Mouse (Mus musculus) liver, embryonic 11.5 days (tissue): ENCODE measurements around the gene Hk2. TPM values are rescaled to one million over a fixed set of nuclear protein-coding genes. Genes with fewer than 3 reads are reported as not detected.
A peak's percentile ranks its signal among the peaks of the same experiment; 100 is the strongest.

Experiments used
- ATAC-seq: fragments of 200-750 bp; cut with Nextera tagmentation; replicated peaks from 2 replicates; pipeline ENCODE4 v1.8.0; 2017; ENCODE audit warnings: moderate number of reproducible peaks, mild to moderate bottlenecking, moderate TSS enrichment, moderate library complexity; ENCODE audit not compliant: low FRiP score
- DNase-seq: peaks from one replicate; pipeline ENCODE4 v3.0.0-alpha.2; 2017; ENCODE audit warnings: low spot score
- H3K27ac ChIP-seq: fragments of 300-500 bp; sonication (generic); 2 replicates; pipeline ENCODE4 v1.5.1; 2014; ENCODE audit warnings: mild to moderate bottlenecking, low read depth, low read length, control low read depth
- H3K27me3 ChIP-seq: fragments of 300-500 bp; sonication (generic); replicated peaks from 2 replicates; pipeline ENCODE4 v1.6.1; 2014; ENCODE audit warnings: low read length, mixed read lengths; ENCODE audit not compliant: control insufficient read depth, insufficient read depth
- H3K36me3 ChIP-seq: fragments of 300-500 bp; sonication (generic); 2 replicates; pipeline ENCODE4 v1.6.1; 2014; ENCODE audit warnings: mild to moderate bottlenecking, low read length, moderate library complexity, mixed read lengths; ENCODE audit not compliant: control insufficient read depth, insufficient read depth
- H3K4me1 ChIP-seq: fragments of 300-500 bp; sonication (generic); replicated peaks from 2 replicates; pipeline ENCODE4 v1.6.1; 2014; ENCODE audit warnings: low read length, mixed read lengths; ENCODE audit not compliant: control insufficient read depth, insufficient read depth
- H3K4me2 ChIP-seq: fragments of 300-500 bp; sonication (generic); 2 replicates; pipeline ENCODE4 v1.6.1; 2014; ENCODE audit warnings: mild to moderate bottlenecking, control low read depth, moderate library complexity
- H3K4me3 ChIP-seq: fragments of 300-500 bp; sonication (generic); 2 replicates; pipeline ENCODE4 v1.5.1; 2014; ENCODE audit warnings: low read depth, low read length, control low read depth
- H3K9ac ChIP-seq: fragments of 300-500 bp; sonication (generic); 2 replicates; pipeline ENCODE4 v1.6.1; 2014; ENCODE audit warnings: low read depth, low read length, control low read depth
- H3K9me3 ChIP-seq: fragments of 300-500 bp; sonication (generic); 2 replicates; pipeline ENCODE4 v1.6.1; 2016; ENCODE audit warnings: low read length, inconsistent platforms, mixed read lengths; ENCODE audit not compliant: control insufficient read depth
- WGBS: fragments of 180-500 bp; shearing (Covaris S2); extraction: QIAGEN DNeasy Blood & Tissue Kit; methylation state at CpG from one replicate; pipeline ENCODE4 v1.1.7; 2014; 5-methylcytosine and 5-hydroxymethylcytosine counted together
- polyA plus RNA-seq: library from polyadenylated mRNA; unstranded; fragments of >200 nt; fragmentation: Nextera tagmentation; extraction: Ambion mirVana; gene quantifications from 2 replicates; pipeline ENCODE4 v1.2.1, GENCODE M21; 2014

Gene Hk2
- polyA plus RNA-seq: 25.0 and 29.0 TPM in 2 replicates

DNA sequence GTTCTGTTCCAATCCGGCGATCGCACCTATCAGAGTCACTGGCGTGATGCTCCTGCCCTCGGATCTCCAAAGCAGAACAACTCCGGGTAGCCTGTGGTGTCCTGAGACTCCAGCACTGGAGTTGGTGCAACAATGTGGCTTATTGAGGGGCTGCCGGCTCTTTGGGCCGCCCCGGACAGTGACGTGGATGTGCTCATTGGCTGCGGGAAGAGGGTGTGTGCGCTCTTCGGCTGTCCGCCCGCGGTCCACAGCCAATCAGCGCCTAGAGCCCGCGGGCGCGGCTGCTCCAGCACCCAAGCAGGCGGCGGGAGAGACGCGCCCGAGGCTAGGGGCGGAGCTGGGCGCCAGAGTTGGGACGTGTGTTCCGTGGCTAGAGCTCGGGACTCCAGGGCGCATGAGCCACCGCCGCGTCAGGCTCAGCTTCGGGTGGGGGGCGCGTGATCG, at the start of gene Hk2:
Gene Hk2, minus strand, starts transcription at position 134 of the 444 bp plus-strand sequence.
- peak within 1 kb of the TSS; percentile 84 for H3K27ac ChIP-seq
- DNase-seq: peak; percentile 94
- under 1% methylated on average over 39 of the region's 39 CpGs for WGBS
- no peaks in the 10 kb centered on the region for H3K9me3 ChIP-seq
- peaks cover 22% of the 10 kb centered on the region for H3K4me1 ChIP-seq
- H3K36me3 ChIP-seq: no peaks in the 10 kb centered on the region
- H3K9ac ChIP-seq: peak within 1 kb of the TSS; percentile 78
- no peaks in the 10 kb centered on the region for H3K27me3 ChIP-seq
- peak within 1 kb of the TSS; percentile 94 for H3K4me2 ChIP-seq
- H3K4me3 ChIP-seq: peak within 1 kb of the TSS; percentile 79
- peak; percentile 97 for ATAC-seq

DNA sequence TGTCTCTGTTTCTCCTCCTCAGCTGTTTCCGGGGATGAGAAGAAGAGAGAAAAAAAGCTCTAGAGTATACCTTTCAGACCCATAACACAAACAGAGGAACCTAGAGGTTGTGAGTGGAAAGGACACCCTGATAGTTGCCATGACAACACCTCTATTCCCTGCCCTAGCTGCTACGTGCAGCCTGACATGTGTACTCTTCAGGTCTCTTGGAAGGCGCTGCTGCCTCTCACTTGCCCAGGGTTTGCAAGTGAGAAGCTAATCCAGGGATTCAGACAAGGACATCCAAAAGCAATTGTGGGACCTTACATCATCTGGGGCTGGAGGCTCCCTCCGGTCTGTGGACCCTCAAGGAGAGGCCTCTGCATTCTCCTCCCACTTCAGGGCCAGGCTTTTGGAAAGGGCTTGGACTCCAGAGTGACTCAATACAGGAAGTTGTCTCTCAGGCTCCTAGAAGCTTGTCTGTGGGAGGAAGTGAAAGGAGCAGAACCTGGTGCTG, 47.6 kb upstream of the Hk2 start:
- WGBS: 12% methylated on average over 4 of the region's 4 CpGs
- H3K9me3 ChIP-seq: no peaks in the 10 kb centered on the region
- H3K27ac ChIP-seq: peak overlapping the region; percentile 50; the same call in 1 of the 2 replicates
- ATAC-seq (peak; percentile 83), DNase-seq (peak; percentile 73)
- H3K4me1 ChIP-seq: peaks cover 32% of the 10 kb centered on the region
- no peaks in the 10 kb centered on the region for H3K36me3 ChIP-seq
- peak overlapping the region; percentile 35 for H3K4me2 ChIP-seq
- H3K4me3 ChIP-seq: no peak overlapping the region
- H3K9ac ChIP-seq: peak overlapping the region; percentile 17; the same call in 1 of the 2 replicates
- H3K27me3 ChIP-seq: no peaks in the 10 kb centered on the region

DNA sequence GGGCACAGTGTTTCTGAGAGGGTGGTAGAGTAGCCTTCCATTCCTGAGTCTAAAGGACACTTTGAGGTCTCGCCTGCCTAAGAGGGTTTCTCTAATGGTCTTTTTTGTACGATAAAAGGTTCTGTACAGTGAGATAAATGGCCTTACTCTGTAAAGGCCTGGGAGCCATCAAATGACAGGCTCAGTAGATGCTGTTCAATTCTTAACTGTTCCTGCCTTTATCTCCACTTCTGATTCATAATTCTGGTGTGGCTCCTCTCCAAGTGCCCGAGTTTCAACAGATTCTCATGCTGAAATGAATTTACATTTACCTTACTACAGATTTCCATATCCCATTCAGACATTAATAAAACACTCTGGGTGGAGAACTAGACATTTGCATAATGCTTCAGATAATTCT, 46.5 kb upstream of the Hk2 start:
- Histone ChIP-seq H3K9ac (no peak overlapping the region), H3K9me3 (no peaks in the 10 kb centered on the region), H3K27me3 (no peaks in the 10 kb centered on the region), H3K4me2 (no peak overlapping the region), H3K4me1 (peaks cover 32% of the 10 kb centered on the region), H3K36me3 (no peaks in the 10 kb centered on the region), H3K4me3 (no peak overlapping the region), H3K27ac (no peak overlapping the region)
- WGBS: 44% methylated on average over 3 of the region's 3 CpGs
- DNase-seq (no peak), ATAC-seq (no peak)

DNA sequence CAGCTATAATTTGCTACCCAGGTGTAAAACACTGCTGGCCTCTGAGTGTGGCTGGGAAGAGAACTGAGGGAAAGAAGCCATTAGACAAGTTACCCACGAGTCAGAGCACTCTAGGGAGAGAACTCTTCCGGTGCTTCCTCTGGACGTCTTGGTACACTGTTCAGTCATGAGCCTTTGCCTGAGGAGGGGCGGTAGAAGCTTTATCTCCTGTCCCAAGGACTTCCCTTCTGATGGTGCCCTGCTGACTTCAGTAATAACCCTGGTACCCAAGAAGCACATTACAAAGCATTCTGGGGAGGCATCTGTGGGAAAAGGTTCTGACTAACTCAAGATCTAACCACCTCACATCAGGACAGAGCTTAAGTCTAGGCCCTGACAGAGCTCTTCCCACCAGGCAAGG, 40.6 kb upstream of the Hk2 start:
- Histone ChIP-seq H3K27me3 (no peaks in the 10 kb centered on the region), H3K4me3 (no peak overlapping the region), H3K9ac (no peak overlapping the region), H3K4me1 (peaks cover 7% of the 10 kb centered on the region), H3K9me3 (no peaks in the 10 kb centered on the region), H3K27ac (no peak overlapping the region), H3K36me3 (no peaks in the 10 kb centered on the region), H3K4me2 (no peak overlapping the region)
- 36% methylated on average over 4 of the region's 4 CpGs for WGBS
- no peak for DNase-seq
- ATAC-seq: peak; percentile 65

DNA sequence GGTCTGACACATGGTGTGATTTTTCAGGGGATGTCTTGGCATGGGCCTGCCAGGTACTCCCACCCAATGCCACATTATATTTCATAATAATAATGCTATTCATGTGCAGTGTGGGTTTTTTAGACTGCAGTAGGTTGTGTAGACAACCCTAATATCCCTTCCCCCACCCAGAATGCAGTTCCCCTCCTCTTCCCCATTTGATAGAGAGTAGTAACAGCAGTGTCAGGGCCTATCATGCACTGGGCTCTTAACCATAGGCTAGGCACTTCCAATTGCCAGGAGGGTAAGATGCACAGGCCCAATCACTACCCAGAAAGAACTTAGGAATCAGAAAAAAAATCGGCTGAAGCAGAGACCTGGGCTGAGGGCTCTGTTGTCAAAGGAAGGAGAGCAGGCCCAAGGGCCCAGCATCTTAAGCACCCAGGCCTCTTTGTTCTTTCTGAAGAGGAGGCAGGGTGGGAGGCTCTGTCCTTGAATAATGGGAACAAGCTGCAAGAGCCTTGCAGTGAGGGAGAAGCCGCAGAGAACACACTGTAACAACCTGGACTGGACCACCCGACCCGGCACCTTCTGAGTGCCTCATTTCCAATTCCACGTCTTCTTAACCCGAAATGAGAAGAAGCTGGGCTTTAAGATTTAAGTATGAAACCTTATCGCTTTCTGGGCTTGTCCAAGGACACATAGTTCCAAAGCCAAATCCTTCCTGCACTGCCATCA, 33.9 kb upstream of the Hk2 start:
- no peaks in the 10 kb centered on the region for H3K4me1 ChIP-seq
- H3K4me2 ChIP-seq: no peak overlapping the region
- H3K4me3 ChIP-seq: no peak overlapping the region
- H3K27ac ChIP-seq: no peak overlapping the region
- WGBS: 84% methylated on average over 7 of the region's 7 CpGs
- DNase-seq (no peak), ATAC-seq (no peak)
- H3K36me3 ChIP-seq: no peaks in the 10 kb centered on the region
- H3K9me3 ChIP-seq: no peaks in the 10 kb centered on the region
- H3K9ac ChIP-seq: no peak overlapping the region
- no peaks in the 10 kb centered on the region for H3K27me3 ChIP-seq

DNA sequence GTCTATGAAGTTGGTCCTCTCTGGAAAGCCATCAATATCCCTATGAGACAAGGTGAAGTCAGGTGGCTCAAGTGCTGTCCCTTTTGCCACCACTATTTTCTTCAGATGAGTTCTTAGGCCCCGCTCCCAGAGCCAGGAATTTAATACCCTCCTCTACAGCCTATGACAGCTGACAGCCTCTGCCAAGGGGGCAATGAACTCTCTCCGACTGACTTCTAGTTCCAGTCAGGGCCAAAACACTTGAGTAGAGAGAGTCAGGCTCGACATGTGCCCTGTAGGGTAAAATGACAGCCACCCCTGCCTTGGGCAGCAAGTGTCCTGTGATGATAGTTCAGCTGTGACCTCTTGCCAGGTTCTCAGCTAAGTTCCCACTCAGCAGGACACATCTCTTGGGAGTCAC, 32.7 kb upstream of the Hk2 start:
- Histone ChIP-seq H3K4me3 (no peak overlapping the region), H3K36me3 (no peaks in the 10 kb centered on the region), H3K4me1 (no peaks in the 10 kb centered on the region), H3K9me3 (no peaks in the 10 kb centered on the region), H3K9ac (no peak overlapping the region), H3K4me2 (no peak overlapping the region), H3K27ac (no peak overlapping the region), H3K27me3 (no peaks in the 10 kb centered on the region)
- WGBS: 67% methylated on average over 3 of the region's 3 CpGs
- ATAC-seq (no peak), DNase-seq (no peak)

- no peak overlapping the region for H3K9ac ChIP-seq
- H3K36me3 ChIP-seq: no peaks in the 10 kb centered on the region
- no peak for ATAC-seq
- WGBS: 89% methylated on average over 6 of the region's 6 CpGs
- no peaks in the 10 kb centered on the region for H3K27me3 ChIP-seq
- no peak overlapping the region for H3K4me2 ChIP-seq
- no peaks in the 10 kb centered on the region for H3K4me1 ChIP-seq
- no peaks in the 10 kb centered on the region for H3K9me3 ChIP-seq
- H3K4me3 ChIP-seq: no peak overlapping the region
- no peak overlapping the region for H3K27ac ChIP-seq
- DNase-seq: no peak
These were observed 32.2 kb upstream of the Hk2 start for GRCm38 (mm10) chr6:82806503-82806902.

DNA sequence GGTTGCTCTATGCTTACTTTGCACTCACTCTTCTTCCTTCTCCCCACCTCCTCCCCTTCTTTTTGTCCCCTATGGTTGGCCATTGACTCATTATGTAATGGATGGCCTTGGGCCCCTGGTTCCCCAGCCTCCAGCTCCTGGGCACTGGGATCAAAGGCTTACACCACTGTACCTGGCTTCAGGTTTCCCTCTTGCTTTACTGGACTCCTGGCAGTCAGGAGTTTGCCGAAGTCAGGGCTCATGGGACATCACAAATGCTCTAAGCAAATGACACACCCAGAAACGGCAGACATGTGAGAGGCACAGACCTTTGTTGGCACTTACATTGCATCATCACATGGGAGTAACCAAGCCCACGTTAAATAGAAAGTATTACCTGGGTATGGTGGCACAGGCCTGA, 31.6 kb upstream of the Hk2 start:
- H3K27me3 ChIP-seq: no peaks in the 10 kb centered on the region
- no peak for ATAC-seq
- H3K4me1 ChIP-seq: no peaks in the 10 kb centered on the region
- DNase-seq: no peak
- no peak overlapping the region for H3K4me2 ChIP-seq
- no peaks in the 10 kb centered on the region for H3K36me3 ChIP-seq
- no peak overlapping the region for H3K27ac ChIP-seq
- H3K9ac ChIP-seq: no peak overlapping the region
- no peak overlapping the region for H3K4me3 ChIP-seq
- WGBS: 66% methylated on average over 3 of the region's 3 CpGs
- H3K9me3 ChIP-seq: no peaks in the 10 kb centered on the region

DNA sequence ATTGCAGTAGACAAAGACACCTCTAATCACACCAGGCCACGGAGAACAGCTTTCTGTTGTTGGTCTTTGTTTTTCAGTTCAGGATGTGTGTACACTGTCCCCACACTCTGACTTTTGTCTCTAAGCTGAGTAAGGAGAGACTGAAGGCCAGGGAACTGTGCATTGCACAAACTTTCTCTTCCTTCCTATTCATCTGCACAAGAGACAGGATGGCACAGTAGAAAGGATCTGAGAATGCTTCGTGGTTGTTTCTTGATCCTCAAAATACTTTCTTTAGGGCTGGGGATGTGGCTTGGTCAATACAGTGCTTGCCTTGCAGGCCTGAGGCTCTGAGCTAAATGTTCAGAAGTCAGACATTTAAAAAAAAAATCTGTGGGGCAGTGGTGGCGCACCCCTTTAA, 30.7 kb upstream of the Hk2 start:
- no peaks in the 10 kb centered on the region for H3K36me3 ChIP-seq
- DNase-seq: no peak
- H3K9ac ChIP-seq: no peak overlapping the region
- H3K4me2 ChIP-seq: no peak overlapping the region
- H3K27ac ChIP-seq: no peak overlapping the region
- no peak for ATAC-seq
- H3K27me3 ChIP-seq: no peaks in the 10 kb centered on the region
- no peak overlapping the region for H3K4me3 ChIP-seq
- 68% methylated on average over 3 of the region's 3 CpGs for WGBS
- H3K9me3 ChIP-seq: no peaks in the 10 kb centered on the region
- no peaks in the 10 kb centered on the region for H3K4me1 ChIP-seq
